Mouse (Mus musculus): ENCODE measurements around the gene Spp2.

Gene Spp2

DNA sequence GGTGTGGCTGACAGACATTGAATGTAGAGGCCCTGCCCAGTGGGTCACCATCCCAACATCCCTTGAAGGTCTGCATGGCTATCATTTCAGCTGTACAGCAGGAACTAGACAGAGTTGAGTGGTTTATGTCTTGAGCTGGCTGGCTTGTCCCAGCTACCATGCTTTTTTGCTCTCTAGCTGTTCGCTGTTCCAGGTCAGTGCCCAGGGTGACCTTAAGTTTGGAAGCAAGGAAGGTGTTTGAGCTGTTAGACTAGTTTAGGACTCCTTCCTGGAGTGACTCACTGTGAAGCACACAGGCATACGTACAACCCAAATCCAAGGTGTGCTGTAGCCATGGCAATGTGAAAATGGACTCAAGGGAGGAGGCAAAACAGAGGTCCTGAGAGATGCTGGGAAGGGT is 61.6 kb downstream of the Spp2 start:
- DNase-seq: no peak

DNA sequence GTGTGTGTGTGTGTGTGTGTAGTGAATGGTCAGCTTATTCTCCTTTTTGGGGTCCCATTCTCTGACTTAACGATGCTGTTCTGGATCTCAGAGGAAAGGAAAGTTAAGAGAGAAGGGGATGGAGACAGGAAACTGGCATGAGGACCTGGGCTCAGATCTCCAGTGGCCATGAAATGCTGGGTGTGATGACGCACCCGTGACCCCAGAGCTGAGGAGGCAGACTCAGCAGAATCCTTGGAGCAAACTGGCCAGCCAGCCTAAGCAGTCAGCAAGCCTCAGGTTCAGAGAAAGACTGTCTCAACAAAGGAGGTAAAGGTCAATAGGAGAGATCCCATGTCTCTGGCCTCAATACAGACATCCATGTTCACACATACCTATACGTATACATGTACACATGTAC is 63.0 kb downstream of the Spp2 start:
- DNase-seq: no peak

DNA sequence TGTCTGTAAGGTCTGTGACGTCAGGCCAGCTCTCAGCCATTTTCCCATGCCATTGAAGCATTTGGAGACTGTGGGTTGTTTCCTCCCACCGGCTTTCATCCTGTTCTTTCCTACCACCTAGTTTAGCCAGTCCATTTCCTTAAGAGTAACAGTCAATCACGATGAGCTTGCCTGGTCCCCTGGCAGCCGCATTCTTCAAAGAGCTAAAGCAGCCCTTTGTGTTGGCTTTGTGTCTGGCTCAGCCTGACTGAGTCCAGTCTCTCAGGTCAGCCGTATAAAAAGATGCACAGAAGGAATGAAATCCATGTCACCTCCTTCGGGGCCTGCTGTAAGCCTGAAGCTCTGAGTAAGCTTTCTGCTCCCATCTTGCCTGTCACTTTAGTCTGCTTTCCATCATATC is 65.5 kb downstream of the Spp2 start:
- DNase-seq: no peak

DNA sequence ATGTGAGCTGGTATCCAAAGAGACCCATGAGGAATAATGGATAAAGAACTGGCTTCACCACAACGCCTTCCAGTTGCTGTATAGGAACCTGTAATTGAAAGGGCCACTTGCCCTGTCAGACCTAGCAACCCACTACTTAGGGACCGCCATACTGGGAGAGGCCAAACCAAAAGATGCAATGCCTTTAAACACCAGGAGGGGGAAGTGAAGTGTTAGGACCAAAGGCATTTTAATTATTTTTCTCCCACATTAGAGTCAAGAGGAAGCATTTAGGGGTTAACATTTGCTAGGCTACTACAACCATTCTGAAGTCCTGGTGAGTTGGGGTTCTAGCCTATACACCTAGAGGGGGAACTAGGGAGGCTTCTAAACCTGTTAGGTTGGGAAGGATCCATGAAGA is 67.1 kb downstream of the Spp2 start:
- no peak for DNase-seq

GRCm38 (mm10) chr1:88474598-88474997 is 67.8 kb downstream of the Spp2 start:
- DNase-seq: peak; percentile 28

DNA sequence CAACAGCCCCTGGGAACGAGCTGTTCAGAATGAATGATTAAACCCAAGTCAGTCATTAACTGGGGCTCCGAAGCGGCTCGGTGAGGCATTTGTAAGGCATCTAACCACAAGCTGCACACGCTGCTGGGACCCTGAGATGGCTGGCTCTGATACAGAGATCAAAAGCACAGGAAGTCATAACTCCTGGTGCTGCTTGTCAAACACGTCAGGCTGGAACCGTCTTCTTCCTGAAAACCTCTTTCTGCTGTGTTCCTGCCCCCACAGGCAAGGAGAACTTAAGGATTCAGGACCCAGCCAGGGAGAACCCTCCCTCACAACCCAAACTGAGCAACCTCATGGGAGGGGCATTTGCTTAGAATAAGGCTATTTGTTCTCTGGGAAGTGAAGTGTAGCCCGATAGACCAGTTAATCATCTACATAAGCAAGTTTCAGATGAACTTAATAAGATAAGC is 68.8 kb downstream of the Spp2 start:
- DNase-seq: peak; percentile 70

Data from thymus, postnatal 14 days (tissue).